Mouse (Mus musculus): ENCODE data around the gene Ppp2r5a.

GRCm38 (mm10) chr1:191432023-191432422 is 29.0 kb upstream of the Ppp2r5a start:
- TF ChIP-seq CTCF (IDR thresholded peaks at IDR 0.05; ENCODE audit: borderline replicate concordance, control insufficient read depth, extremely low read depth, insufficient read depth, low read length, poor library complexity) = no peak
- no peak for TF ChIP-seq POLR2A (IDR thresholded peaks at IDR 0.05; ENCODE audit: control insufficient read depth, extremely low read depth, insufficient read depth, low read length, poor library complexity)
